Mouse (Mus musculus): ENCODE results near the gene Apoh.

The Apoh gene

GRCm38 (mm10) chr11:108459599-108459998 is 116.4 kb downstream of the Apoh start:
- ATAC-seq (ENCODE audit: low TSS enrichment): no peak

Measured in frontal cortex, adult (tissue).